Mouse (Mus musculus) liver, adult 2 months (tissue): Measurements from ENCODE around the gene Zfp36l1. TPM values are rescaled to one million over a fixed set of nuclear protein-coding genes. Genes with fewer than 3 reads are reported as not detected.
A peak's percentile ranks its signal among the peaks of the same experiment; 100 is the strongest.

ENCODE experiments used
- DNase-seq: peaks from one replicate; pipeline ENCODE4 v3.0.0-alpha.2; 2011; ENCODE audit warnings: low read depth, low spot score; ENCODE audit errors: extremely low read depth
- H3K27ac ChIP-seq: fragments of 200-500 bp; replicated peaks from 2 replicates; pipeline ENCODE4 v1.5.1; 2012; ENCODE audit warnings: low read depth, mild to moderate bottlenecking, control low read depth, inconsistent platforms, low read length; ENCODE audit not compliant: insufficient read depth
- H3K27me3 ChIP-seq: fragments of 200-500 bp; 2 replicates; pipeline ENCODE4 v1.6.1; 2012; ENCODE audit warnings: mild to moderate bottlenecking, moderate library complexity, low read length, inconsistent platforms; ENCODE audit not compliant: control insufficient read depth, insufficient read depth
- H3K36me3 ChIP-seq: fragments of 200-500 bp; 2 replicates; pipeline ENCODE4 v1.6.1; 2012; ENCODE audit warnings: low read length, inconsistent platforms; ENCODE audit not compliant: control insufficient read depth, insufficient read depth
- H3K4me1 ChIP-seq: fragments of 200-500 bp; 2 replicates; pipeline ENCODE4 v1.6.1; 2011; ENCODE audit warnings: low read length; ENCODE audit not compliant: control insufficient read depth, insufficient read depth
- H3K4me3 ChIP-seq: fragments of 200-500 bp; 2 replicates; pipeline ENCODE4 v1.5.1; 2011; ENCODE audit warnings: low read depth, mild to moderate bottlenecking, control low read depth, low read length, moderate library complexity; ENCODE audit not compliant: insufficient read depth
- H3K79me2 ChIP-seq: fragments of 200-500 bp; 2 replicates; pipeline ENCODE4 v1.6.1; 2012; ENCODE audit warnings: inconsistent platforms, mild to moderate bottlenecking, low read length, moderate library complexity; ENCODE audit not compliant: control insufficient read depth, insufficient read depth
- H3K9ac ChIP-seq: fragments of 200-500 bp; 2 replicates; pipeline ENCODE4 v1.6.1; 2012; ENCODE audit warnings: low read depth, mild to moderate bottlenecking, control low read depth, inconsistent platforms, low read length
- CTCF ChIP-seq: fragments of 200-500 bp; IDR thresholded peaks from 2 replicates; pipeline ENCODE4 v1.5.1; 2011; ENCODE audit warnings: low read depth, low read length, control low read depth
- POLR2A ChIP-seq: fragments of 200-500 bp; IDR thresholded peaks from 2 replicates; pipeline ENCODE4 v1.6.1; 2011; ENCODE audit warnings: low read length, control low read depth; ENCODE audit not compliant: insufficient read depth; ENCODE audit errors: extremely low read depth
- WGBS: fragments of 180-500 bp; shearing (Covaris S2); methylation state at CpG from one replicate; pipeline ENCODE4 v1.1.7; 2018; 5-methylcytosine and 5-hydroxymethylcytosine counted together
- polyA plus RNA-seq: library from polyadenylated mRNA; depleted of rRNA; stranded (reverse); fragments of >200 nt; gene quantifications from 2 replicates; pipeline ENCODE4 v1.2.3, GENCODE M21; 2012
- total RNA-seq: library from RNA; depleted of rRNA; stranded (reverse); fragments of >200 nt; gene quantifications from 2 replicates; pipeline ENCODE4 v1.2.3, GENCODE M21; 2014

The Zfp36l1 gene
- total and polyA plus RNA-seq, 2 experiments, result 15.4 to 125 TPM

GRCm38 (mm10) chr12:80141470-80141869 lies 28.7 kb upstream of the Zfp36l1 start:
- Histone ChIP-seq H3K36me3 (no peaks in the 10 kb centered on the region), H3K9ac (no peak overlapping the region), H3K27me3 (no peaks in the 10 kb centered on the region), H3K79me2 (no peaks in the 10 kb centered on the region), H3K4me3 (no peak overlapping the region), H3K27ac (no peak overlapping the region), H3K4me1 (peaks cover 23% of the 10 kb centered on the region)
- no peak for TF ChIP-seq POLR2A
- peak; percentile 92 for TF ChIP-seq CTCF
- no peak for DNase-seq
- WGBS, result 34% methylated on average over 7 of the region's 7 CpGs

- Histone ChIP-seq H3K79me2 (no peaks in the 10 kb centered on the region), H3K27me3 (no peaks in the 10 kb centered on the region), H3K36me3 (no peaks in the 10 kb centered on the region), H3K27ac (no peak overlapping the region), H3K9ac (no peak overlapping the region), H3K4me1 (peaks cover 26% of the 10 kb centered on the region), H3K4me3 (no peak overlapping the region)
- TF ChIP-seq CTCF (no peak), POLR2A (no peak)
- 77% methylated on average over 8 of the region's 8 CpGs for WGBS
- no peak for DNase-seq
Observed at GRCm38 (mm10) chr12:80141011-80141410, 28.2 kb upstream of the Zfp36l1 start.

- WGBS, result 92% methylated on average over 1 of the region's 1 CpGs
- no peak overlapping the region; the same call in 1 of the 2 replicates for H3K27ac ChIP-seq
- no peak for DNase-seq
- no peaks in the 10 kb centered on the region for H3K27me3 ChIP-seq
- H3K36me3 ChIP-seq, result no peaks in the 10 kb centered on the region
- H3K9ac ChIP-seq, result no peak overlapping the region
- peaks cover 20% of the 10 kb centered on the region for H3K4me1 ChIP-seq
- H3K4me3 ChIP-seq, result no peak overlapping the region
- no peaks in the 10 kb centered on the region for H3K79me2 ChIP-seq
- TF ChIP-seq CTCF (no peak), POLR2A (no peak)
Observed at GRCm38 (mm10) chr12:80137744-80138143, 24.9 kb upstream of the Zfp36l1 start.

DNA sequence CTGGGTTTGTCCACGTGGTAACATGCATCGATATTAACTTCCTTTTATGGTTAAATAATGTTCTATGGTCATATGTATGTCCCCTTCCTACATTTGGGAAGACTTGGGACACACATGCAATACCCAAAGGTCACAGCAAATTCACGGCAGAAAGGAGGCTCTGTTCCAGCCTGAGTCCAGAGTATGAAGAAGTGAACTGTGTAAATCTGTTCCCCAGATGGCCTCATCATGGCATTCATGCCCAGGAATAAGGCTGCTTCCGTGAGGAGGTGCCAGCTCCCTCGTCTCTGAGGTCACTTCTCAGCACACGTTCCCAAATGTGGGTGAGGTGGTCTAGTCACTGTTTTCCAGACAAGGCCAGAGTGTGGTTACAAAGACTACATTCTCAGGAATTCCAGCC lies 24.4 kb upstream of the Zfp36l1 start:
- Histone ChIP-seq H3K79me2 (no peaks in the 10 kb centered on the region), H3K4me1 (peaks cover 20% of the 10 kb centered on the region), H3K9ac (no peak overlapping the region), H3K36me3 (no peaks in the 10 kb centered on the region), H3K27ac (no peak overlapping the region; the same call in 1 of the 2 replicates), H3K27me3 (no peaks in the 10 kb centered on the region), H3K4me3 (no peak overlapping the region)
- 51% methylated on average over 6 of the region's 6 CpGs for WGBS
- peak; percentile 74 for DNase-seq
- TF ChIP-seq POLR2A, result no peak
- no peak for TF ChIP-seq CTCF

DNA sequence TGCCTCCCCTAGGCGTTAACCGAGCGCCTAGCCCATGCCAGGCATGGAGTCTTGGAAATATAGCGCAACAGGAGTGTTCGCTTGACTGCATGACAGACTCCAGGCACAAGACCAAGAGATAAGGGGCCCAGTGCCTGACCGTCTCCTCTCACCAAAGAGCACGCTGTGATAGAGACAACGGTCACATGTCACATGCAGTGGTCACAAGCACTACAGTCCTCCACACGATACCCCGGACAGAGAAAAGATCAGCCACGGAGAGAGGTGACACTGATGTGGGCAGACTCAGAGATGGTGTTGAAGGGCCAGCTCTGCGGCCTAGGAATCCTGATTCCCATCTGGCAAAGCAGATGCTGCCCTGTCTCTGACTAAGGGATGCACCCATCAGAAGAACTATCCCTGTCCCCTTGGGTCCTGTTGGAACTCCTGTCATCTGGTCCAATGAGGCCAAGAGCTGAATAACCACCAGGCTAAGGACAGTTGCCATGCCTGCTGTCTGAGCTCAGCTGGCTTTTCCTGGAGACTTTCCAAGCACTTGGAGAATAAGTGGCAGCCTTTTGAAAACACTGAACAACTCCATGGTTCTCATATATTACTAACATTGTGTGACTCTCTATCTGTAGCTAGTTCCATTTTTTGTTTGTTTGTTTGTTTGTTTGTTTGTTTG lies 23.6 kb upstream of the Zfp36l1 start:
- TF ChIP-seq POLR2A (no peak), CTCF (no peak)
- WGBS, result 58% methylated on average over 12 of the region's 12 CpGs

GRCm38 (mm10) chr12:80135173-80135572 lies 22.4 kb upstream of the Zfp36l1 start:
- DNase-seq, result peak; percentile 95
- WGBS, result 23% methylated on average over 8 of the region's 8 CpGs
- H3K4me1 ChIP-seq, result peaks cover 26% of the 10 kb centered on the region
- no peak for TF ChIP-seq CTCF
- no peak for TF ChIP-seq POLR2A
- H3K27me3 ChIP-seq, result no peaks in the 10 kb centered on the region
- H3K9ac ChIP-seq, result peak overlapping the region; percentile 51
- H3K79me2 ChIP-seq, result no peaks in the 10 kb centered on the region
- H3K36me3 ChIP-seq, result no peaks in the 10 kb centered on the region
- peak overlapping the region; percentile 90 for H3K27ac ChIP-seq
- peak overlapping the region; percentile 9; the same call in 1 of the 2 replicates for H3K4me3 ChIP-seq

More for the DNA sequence above, 23.6 kb upstream of the Zfp36l1 start:
- Histone ChIP-seq H3K27ac (peak overlapping the region; percentile 90), H3K4me3 (no peak overlapping the region), H3K9ac (0 out of 2 replicates have a peak overlapping the region, but pooled peaks have one; percentile 51), H3K79me2 (no peaks in the 10 kb centered on the region), H3K4me1 (peaks cover 22% of the 10 kb centered on the region), H3K27me3 (no peaks in the 10 kb centered on the region), H3K36me3 (no peaks in the 10 kb centered on the region)
- DNase-seq, result peak; percentile 71
